29 mouse cellular contexts compared by ENCODE assay signal in the genomic region with DNA sequence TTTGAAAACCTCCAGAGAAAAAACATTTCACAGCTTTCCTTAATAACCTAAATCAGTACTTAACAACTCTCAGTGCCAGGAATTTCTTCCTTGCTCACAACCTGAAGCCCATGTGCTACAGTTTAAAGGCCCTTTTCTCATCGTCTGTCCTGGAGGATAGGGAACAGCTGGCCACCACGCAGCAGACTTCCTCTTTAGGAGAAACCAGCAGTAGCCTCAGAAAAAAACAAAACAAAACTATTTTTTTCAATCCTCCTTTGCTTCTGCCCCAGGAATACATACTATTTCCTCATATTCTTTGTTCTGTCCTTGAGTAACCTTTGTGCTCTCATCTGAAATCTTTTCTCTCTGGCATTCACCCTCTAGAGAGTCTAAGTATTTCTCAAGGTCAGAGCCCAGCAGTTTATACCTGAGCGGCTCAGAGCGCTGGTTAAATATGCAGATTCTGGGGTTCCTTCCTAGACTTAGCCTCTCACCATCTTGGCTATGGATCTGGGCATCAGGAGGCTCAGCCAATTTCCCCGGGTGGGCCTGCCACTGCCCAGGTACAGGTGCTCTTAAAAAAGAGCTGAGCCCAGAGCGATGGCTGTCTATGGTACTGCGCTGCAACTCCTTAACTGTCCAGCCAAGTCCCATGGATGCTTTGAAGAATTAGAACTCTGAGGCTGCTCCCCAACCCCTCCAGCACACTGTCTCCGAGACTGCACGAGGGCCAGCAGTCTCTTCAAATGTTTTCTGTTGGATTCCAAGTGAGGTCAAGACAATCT.
DNase-seq lines count a peak whose midpoint lies in the region; ATAC-seq and TF ChIP-seq lines count a peak whose summit lies in the region.
"Had no signal": no experiment of that assay in that cellular context is flagged by ENCODE, and none has a peak within 500 bp of the region (broad histone marks: within the 10 kb centered on the region; RNA-seq: fewer than 3 reads in every experiment).

No protein-coding gene starts in this region.

- H3K9me3 ChIP-seq in kidney, embryonic 16.5 days (ENCODE audit: low read length): no peaks in the 10 kb centered on the region
- no peaks in the 10 kb centered on the region for H3K9me3 ChIP-seq in MEL (replicated peaks; ENCODE audit: insufficient read depth, low read length)
- no peaks in the 10 kb centered on the region for H3K9me3 ChIP-seq in embryonic facial prominence, embryonic 11.5 days (replicated peaks; ENCODE audit: control insufficient read depth, low read length)
- H3K9me3 ChIP-seq: heart, embryonic 10.5 days; stomach, embryonic 15.5 days had no signal

- peak; percentile 8 for DNase-seq in kidney, adult 2 months
- peak; percentile 18 for DNase-seq in MEL (ENCODE audit: low read depth, low spot score)
- DNase-seq in brain, adult 2 months (ENCODE audit: low read depth, low spot score): peak; percentile 41
- DNase-seq in embryonic facial prominence, embryonic 11.5 days (ENCODE audit: low spot score): no peak
- no peak for DNase-seq in cerebellum, adult 18-20 months
- no peak for DNase-seq in left cerebral cortex, adult 11 months (ENCODE audit: low spot score)
- DNase-seq in adrenal gland, postnatal 25 days: no peak
- DNase-seq: adrenal gland, postnatal 14 days; B cell, adult 2 months; cerebellum, adult 2 months; cerebellum, postnatal 25 days; embryo, embryonic 11 days; gastrocnemius, postnatal 36 days; heart, postnatal 4 days; kidney, postnatal 36 days; layer of hippocampus, adult 9-11 months; left cerebral cortex, postnatal 4 days; liver; liver, postnatal 0 days had no signal

- H3K27ac ChIP-seq in kidney, adult 2 months (ENCODE audit: insufficient read depth, low read depth, low read length): no peak overlapping the region
- H3K27ac ChIP-seq in kidney, embryonic 16.5 days (ENCODE audit: low read length): no peak overlapping the region
- H3K27ac ChIP-seq in MEL (ENCODE audit: control insufficient read depth, low read depth, low read length): no peak overlapping the region
- no peak overlapping the region for H3K27ac ChIP-seq in embryonic facial prominence, embryonic 11.5 days (replicated peaks; ENCODE audit: low read depth, low read length)
- H3K27ac ChIP-seq: heart, embryonic 10.5 days; hindbrain, embryonic 14.5 days; left cerebral cortex, adult 2 months; macrophage; stomach, embryonic 15.5 days had no signal

- no peaks in the 10 kb centered on the region for H3K79me2 ChIP-seq in MEL (ENCODE audit: control insufficient read depth, insufficient read depth, low read length, poor library complexity)

- no peaks in the 10 kb centered on the region for H3K36me3 ChIP-seq in kidney, adult 2 months (ENCODE audit: control insufficient read depth, insufficient read depth, low read length)
- H3K36me3 ChIP-seq in kidney, embryonic 16.5 days (ENCODE audit: insufficient read depth, low read length): no peaks in the 10 kb centered on the region
- H3K36me3 ChIP-seq in MEL (ENCODE audit: control insufficient read depth in 1 of 2, insufficient read depth in 2 of 2, low read length in 2 of 2): no peaks in the 10 kb centered on the region
- H3K36me3 ChIP-seq in embryonic facial prominence, embryonic 11.5 days (replicated peaks; ENCODE audit: control insufficient read depth, insufficient read depth, low read depth, low read length): no peaks in the 10 kb centered on the region
- H3K36me3 ChIP-seq: heart, embryonic 10.5 days; stomach, embryonic 15.5 days had no signal

- TF ChIP-seq CTCF in kidney, adult 2 months (conservative IDR thresholded peaks at IDR 0.05; ENCODE audit: insufficient read depth, insufficient read length, low read depth, low read length): no peak
- no peak for TF ChIP-seq CTCF in MEL (IDR thresholded peaks at IDR 0.05 in 2 of 3, conservative IDR thresholded peaks at IDR 0.05 in 1 of 3; ENCODE audit: control insufficient read depth in 1 of 3, insufficient read depth in 1 of 3, low read depth in 2 of 3, low read length in 3 of 3, poor library complexity in 1 of 3, severe bottlenecking in 1 of 3)

- 65% methylated on average over 9 of the region's 9 CpGs for WGBS in kidney, adult 2 months
- 76% methylated on average over 9 of the region's 9 CpGs for WGBS in kidney, embryonic 16.5 days
- 74% methylated on average over 9 of the region's 9 CpGs for WGBS in embryonic facial prominence, embryonic 11.5 days

- H3K27me3 ChIP-seq in kidney, adult 2 months (replicated peaks; ENCODE audit: control insufficient read depth, insufficient read depth, low read length): no peaks in the 10 kb centered on the region
- no peaks in the 10 kb centered on the region for H3K27me3 ChIP-seq in kidney, embryonic 16.5 days (ENCODE audit: insufficient read depth, low read length)
- no peaks in the 10 kb centered on the region for H3K27me3 ChIP-seq in MEL (ENCODE audit: control insufficient read depth in 1 of 2, insufficient read depth in 2 of 2, low read length in 2 of 2)
- no peaks in the 10 kb centered on the region for H3K27me3 ChIP-seq in embryonic facial prominence, embryonic 11.5 days (ENCODE audit: control insufficient read depth, insufficient read depth, low read length)
- H3K27me3 ChIP-seq: stomach, embryonic 15.5 days had no signal

- no peak overlapping the region for H3K9ac ChIP-seq in kidney, embryonic 16.5 days (replicated peaks; ENCODE audit: low read length)
- no peak overlapping the region for H3K9ac ChIP-seq in MEL (ENCODE audit: control insufficient read depth, low read depth, low read length, poor library complexity, severe bottlenecking)
- no peak overlapping the region for H3K9ac ChIP-seq in embryonic facial prominence, embryonic 11.5 days (replicated peaks; ENCODE audit: low read length)
- H3K9ac ChIP-seq: hindbrain, embryonic 14.5 days; liver, postnatal 0 days; stomach, embryonic 15.5 days had no signal

- TF ChIP-seq EP300 in MEL (IDR thresholded peaks at IDR 0.05; ENCODE audit: low read depth in 1 of 2, low read length in 2 of 2): no peak

- no peak for TF ChIP-seq POLR2A in kidney, adult 2 months (IDR thresholded peaks at IDR 0.05; ENCODE audit: low read depth, low read length)
- no peak for TF ChIP-seq POLR2A in MEL (IDR thresholded peaks at IDR 0.05; ENCODE audit: control insufficient read depth in 1 of 2, insufficient read depth in 1 of 2, low read depth in 1 of 2, low read length in 2 of 2, poor library complexity in 1 of 2)

- no peaks in the 10 kb centered on the region for H3K4me1 ChIP-seq in kidney, adult 2 months (ENCODE audit: control insufficient read depth, insufficient read depth, low read length)
- H3K4me1 ChIP-seq in kidney, embryonic 16.5 days (ENCODE audit: insufficient read depth, low read length): peaks cover 5% of the 10 kb centered on the region; the same call in 1 of the 2 replicates
- no peaks in the 10 kb centered on the region for H3K4me1 ChIP-seq in MEL (ENCODE audit: control insufficient read depth in 1 of 2, insufficient read depth in 2 of 2, low read length in 2 of 2)
- H3K4me1 ChIP-seq in embryonic facial prominence, embryonic 11.5 days (ENCODE audit: control insufficient read depth, insufficient read depth, low read length): no peaks in the 10 kb centered on the region
- H3K4me1 ChIP-seq: stomach, embryonic 15.5 days had no signal

- H3K4me2 ChIP-seq in kidney, embryonic 16.5 days (replicated peaks; ENCODE audit: low read depth, low read length): no peak overlapping the region
- H3K4me2 ChIP-seq in embryonic facial prominence, embryonic 11.5 days (ENCODE audit: low read depth, low read length): no peak overlapping the region
- H3K4me2 ChIP-seq: hindbrain, embryonic 14.5 days; midbrain, embryonic 11.5 days; stomach, embryonic 15.5 days had no signal

- TF ChIP-seq RAD21 in MEL (IDR thresholded peaks at IDR 0.05; ENCODE audit: low read depth, low read length): no peak

- no peak for ATAC-seq in kidney, embryonic 16.5 days (ENCODE audit: low FRiP score, low TSS enrichment)
- ATAC-seq in embryonic facial prominence, embryonic 11.5 days (replicated peaks; ENCODE audit: insufficient number of reproducible peaks, low FRiP score, low TSS enrichment, low read depth): peak; percentile 65; the same call in 1 of the 2 replicates
- ATAC-seq: forebrain, embryonic 16.5 days; inflammation-experienced regulatory T-cells, adult 6 months; liver, postnatal 0 days; lung, postnatal 0 days had no signal

- no peak overlapping the region for H3K4me3 ChIP-seq in kidney, adult 2 months (ENCODE audit: insufficient read depth, low read depth, low read length)
- H3K4me3 ChIP-seq in kidney, embryonic 16.5 days (ENCODE audit: low read length): no peak overlapping the region
- H3K4me3 ChIP-seq in MEL (ENCODE audit: control insufficient read depth in 1 of 2, insufficient read depth in 1 of 2, low read depth in 2 of 2, low read length in 2 of 2): no peak overlapping the region
- H3K4me3 ChIP-seq in embryonic facial prominence, embryonic 11.5 days (ENCODE audit: low read depth, low read length): no peak overlapping the region
- H3K4me3 ChIP-seq: heart, embryonic 10.5 days; left cerebral cortex, adult 2 months; stomach, embryonic 15.5 days had no signal

TF ChIP-seq in MEL, 35 proteins besides CTCF, POLR2A, EP300 and RAD21:
- TF ChIP-seq ZC3H11A (IDR thresholded peaks at IDR 0.05; ENCODE audit: low read depth, low read length) (no peak), ZNF384 (IDR thresholded peaks at IDR 0.05; ENCODE audit: low read depth, low read length) (0 out of 2 replicates have a peak, but pooled peaks have one; percentile 30), CHD2 (IDR thresholded peaks at IDR 0.05; ENCODE audit: low read length) (no peak)

Comparison
In these comparisons a context has a peak if more than half of its experiments do, and no peak if none do; other contexts are left out.
1. DNase-seq: peak in kidney, adult 2 months (single experiment), MEL (single experiment) and brain, adult 2 months (single experiment); none in embryonic facial prominence, embryonic 11.5 days (single experiment), cerebellum, adult 18-20 months (0 of 2), left cerebral cortex, adult 11 months (single experiment) and adrenal gland, postnatal 25 days (single experiment).